Mouse (Mus musculus): Measurements from ENCODE around the gene Gm26938. TPM values are rescaled to one million over a fixed set of nuclear protein-coding genes. Genes with fewer than 3 reads are reported as not detected.

Gene Gm26938
- not detected in 2 replicates for polyA plus RNA-seq (2015; fragmentation: Nextera tagmentation; extraction: Ambion mirVana)

DNA sequence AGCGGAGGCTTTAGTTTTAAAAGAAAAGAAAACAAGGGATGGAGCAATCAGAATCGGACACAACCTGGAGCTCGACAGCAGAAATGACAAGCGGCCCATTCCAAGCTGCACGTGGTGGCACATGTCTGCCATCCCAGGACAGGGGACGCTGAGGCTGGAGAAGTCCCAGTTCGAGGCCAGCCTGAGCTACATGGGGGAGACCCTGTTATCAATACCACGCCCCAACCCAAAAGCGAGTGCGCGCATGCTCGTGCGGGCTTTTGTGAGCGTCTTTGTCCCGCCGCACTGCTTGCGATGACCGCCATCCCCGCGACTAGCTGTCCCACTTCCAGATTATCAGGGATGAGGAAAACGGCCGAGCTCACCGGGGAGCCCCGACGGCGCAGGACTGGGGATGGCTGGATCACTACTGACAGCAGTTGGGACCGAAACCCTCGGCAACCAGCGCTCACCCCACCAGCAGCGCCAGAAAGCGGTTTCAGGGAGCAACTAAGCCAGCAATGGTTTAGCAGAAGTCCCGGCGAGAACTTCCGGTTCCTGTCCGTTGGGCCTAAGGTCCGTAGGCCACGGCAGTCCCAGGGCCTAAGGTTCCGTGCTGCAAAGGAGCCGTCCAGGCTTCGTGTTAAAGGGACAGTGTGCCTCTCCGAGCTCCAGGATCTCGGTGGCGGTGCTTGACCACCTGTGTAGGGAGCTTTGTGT, at the start of gene Gm26938, which contains the start of gene Psmg3:
TSS of gene Gm26938 (minus strand) at position 51 of the 699 bp plus-strand sequence.
TSS of gene Psmg3 (minus strand) at position 529 of the 699 bp plus-strand sequence.
- Histone ChIP-seq H3K4me2 (ENCODE audit: low read depth, low read length) (peak within 1 kb of the TSS; percentile 88), H3K9ac (ENCODE audit: low read length) (peak within 1 kb of the TSS; percentile 91), H3K4me3 (ENCODE audit: low read length) (peak within 1 kb of the TSS; percentile 93), H3K27me3 (ENCODE audit: control insufficient read depth, insufficient read depth, low read length) (no peaks in the 10 kb centered on the region), H3K27ac (ENCODE audit: low read length) (peak within 1 kb of the TSS; percentile 63), H3K36me3 (ENCODE audit: control insufficient read depth, insufficient read depth) (peaks cover 14% of the 10 kb centered on the region), H3K4me1 (ENCODE audit: control insufficient read depth, insufficient read depth, low read length) (peaks cover 11% of the 10 kb centered on the region), H3K9me3 (replicated peaks; ENCODE audit: control insufficient read depth, low read length) (no peaks in the 10 kb centered on the region)
- peak; percentile 82 for ATAC-seq (replicated peaks; ENCODE audit: extremely low read depth, insufficient read depth, low FRiP score)
- WGBS = under 1% methylated on average over 43 of the region's 43 CpGs

DNA sequence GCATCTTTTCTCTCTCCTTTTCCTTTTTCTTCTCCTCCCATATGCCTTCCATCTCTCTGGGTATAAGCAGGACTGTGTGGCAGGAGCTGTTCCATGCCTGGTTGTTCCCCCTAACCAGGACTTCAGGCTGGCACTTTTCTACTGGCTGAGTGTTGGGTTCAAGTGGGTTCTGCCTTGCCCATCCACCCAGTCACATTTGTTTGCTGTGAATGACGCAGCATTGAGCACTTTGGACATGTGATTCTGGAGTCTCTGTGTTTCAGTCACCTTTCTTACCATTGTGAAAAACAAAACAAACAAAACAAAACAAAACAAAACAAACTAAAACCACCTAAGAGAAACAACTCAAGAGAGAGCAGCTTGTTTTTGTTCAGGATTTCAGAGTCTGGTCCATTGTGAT, 45.3 kb upstream of the Gm26938 start:
- H3K4me2 ChIP-seq (ENCODE audit: low read depth, low read length) = no peak overlapping the region
- H3K36me3 ChIP-seq (ENCODE audit: control insufficient read depth, insufficient read depth) = no peaks in the 10 kb centered on the region
- no peaks in the 10 kb centered on the region for H3K27me3 ChIP-seq (ENCODE audit: control insufficient read depth, insufficient read depth, low read length)
- no peak overlapping the region for H3K4me3 ChIP-seq (ENCODE audit: low read length)
- no peak for ATAC-seq (replicated peaks; ENCODE audit: extremely low read depth, insufficient read depth, low FRiP score)
- H3K9ac ChIP-seq (ENCODE audit: low read length) = no peak overlapping the region
- no peaks in the 10 kb centered on the region for H3K4me1 ChIP-seq (ENCODE audit: control insufficient read depth, insufficient read depth, low read length)
- 71% methylated on average over 1 of the region's 1 CpGs for WGBS
- no peaks in the 10 kb centered on the region for H3K9me3 ChIP-seq (replicated peaks; ENCODE audit: control insufficient read depth, low read length)
- H3K27ac ChIP-seq (ENCODE audit: low read length) = no peak overlapping the region

- no peak for ATAC-seq (replicated peaks; ENCODE audit: extremely low read depth, insufficient read depth, low FRiP score)
- Histone ChIP-seq H3K9ac (ENCODE audit: low read length) (no peak overlapping the region), H3K36me3 (ENCODE audit: control insufficient read depth, insufficient read depth) (no peaks in the 10 kb centered on the region), H3K4me3 (ENCODE audit: low read length) (no peak overlapping the region), H3K27ac (ENCODE audit: low read length) (no peak overlapping the region), H3K4me2 (ENCODE audit: low read depth, low read length) (no peak overlapping the region), H3K27me3 (ENCODE audit: control insufficient read depth, insufficient read depth, low read length) (no peaks in the 10 kb centered on the region), H3K9me3 (replicated peaks; ENCODE audit: control insufficient read depth, low read length) (no peaks in the 10 kb centered on the region), H3K4me1 (ENCODE audit: control insufficient read depth, insufficient read depth, low read length) (no peaks in the 10 kb centered on the region)
- WGBS = 12% methylated on average over 4 of the region's 4 CpGs
Observed at GRCm38 (mm10) chr5:139870886-139871285, 44.7 kb upstream of the Gm26938 start.

DNA sequence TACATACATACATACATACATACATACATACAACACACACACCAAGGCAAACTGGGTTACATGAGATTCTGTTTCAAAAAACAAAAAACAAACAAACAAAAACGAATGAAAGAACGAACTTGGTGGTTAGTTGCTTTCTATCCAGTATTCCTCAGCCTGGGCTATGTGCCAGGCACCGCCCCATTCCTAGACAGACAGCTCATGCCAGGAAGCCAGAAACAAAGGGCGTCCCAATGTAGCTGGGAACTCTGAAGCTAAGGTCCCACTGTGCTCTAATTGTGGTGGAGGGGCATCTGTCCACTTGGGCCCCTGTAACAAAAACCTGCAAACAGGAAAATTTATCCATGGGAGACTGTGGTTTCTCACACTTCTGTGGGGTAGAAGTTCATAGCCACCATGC, 36.6 kb upstream of the Gm26938 start:
- no peak overlapping the region for H3K27ac ChIP-seq (ENCODE audit: low read length)
- no peak overlapping the region for H3K4me3 ChIP-seq (ENCODE audit: low read length)
- no peaks in the 10 kb centered on the region for H3K9me3 ChIP-seq (replicated peaks; ENCODE audit: control insufficient read depth, low read length)
- ATAC-seq (replicated peaks; ENCODE audit: extremely low read depth, insufficient read depth, low FRiP score) = no peak
- 26% methylated on average over 4 of the region's 4 CpGs for WGBS
- H3K27me3 ChIP-seq (ENCODE audit: control insufficient read depth, insufficient read depth, low read length) = 0 out of 2 replicates have a peak, but pooled peaks cover 3% of the 10 kb centered on the region
- no peaks in the 10 kb centered on the region for H3K4me1 ChIP-seq (ENCODE audit: control insufficient read depth, insufficient read depth, low read length)
- no peak overlapping the region for H3K4me2 ChIP-seq (ENCODE audit: low read depth, low read length)
- H3K9ac ChIP-seq (ENCODE audit: low read length) = no peak overlapping the region
- no peaks in the 10 kb centered on the region for H3K36me3 ChIP-seq (ENCODE audit: control insufficient read depth, insufficient read depth)

DNA sequence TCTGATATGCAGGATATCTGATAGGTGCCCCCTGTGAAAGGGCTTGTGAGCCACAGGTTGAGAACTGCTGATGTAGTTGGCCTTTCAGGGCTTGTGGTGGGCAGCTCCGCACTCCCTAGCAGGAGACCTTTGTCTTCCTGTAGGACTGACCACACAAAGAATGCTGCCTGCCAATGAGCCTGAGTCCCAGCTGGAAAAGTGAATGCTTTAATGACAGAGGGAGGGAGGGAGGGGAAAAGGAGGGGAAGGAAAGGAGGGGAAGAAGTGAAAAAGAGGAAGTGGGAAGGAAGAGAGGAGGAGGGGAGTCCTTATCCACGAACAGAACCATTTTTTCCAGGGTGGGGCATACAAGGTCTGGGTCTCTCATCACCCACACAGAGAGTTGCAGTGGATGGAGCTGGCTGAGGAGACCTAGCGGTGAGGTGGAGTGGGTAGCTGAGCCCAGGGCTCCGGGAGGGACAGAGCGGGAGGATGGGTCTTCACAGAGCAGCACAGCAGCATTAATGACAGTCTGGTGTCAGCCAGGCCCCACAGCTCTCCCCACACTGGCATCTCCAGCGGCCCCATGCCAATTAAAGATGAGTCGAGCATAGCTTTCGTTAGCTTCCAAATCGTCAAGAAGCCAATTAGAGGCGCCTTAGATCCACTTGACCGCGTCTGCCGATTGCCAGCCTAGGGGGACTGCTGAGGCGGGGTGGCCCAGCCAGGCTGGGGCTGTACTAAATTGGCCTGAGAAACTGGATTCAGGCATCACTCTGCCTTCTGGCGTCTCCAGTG, 34.3 kb upstream of the Gm26938 start:
- ATAC-seq (replicated peaks; ENCODE audit: extremely low read depth, insufficient read depth, low FRiP score) = no peak
- Histone ChIP-seq H3K27me3 (ENCODE audit: control insufficient read depth, insufficient read depth, low read length) (0 out of 2 replicates have a peak, but pooled peaks cover 3% of the 10 kb centered on the region), H3K4me1 (ENCODE audit: control insufficient read depth, insufficient read depth, low read length) (no peaks in the 10 kb centered on the region), H3K36me3 (ENCODE audit: control insufficient read depth, insufficient read depth) (no peaks in the 10 kb centered on the region), H3K9ac (ENCODE audit: low read length) (no peak overlapping the region), H3K4me2 (ENCODE audit: low read depth, low read length) (no peak overlapping the region), H3K27ac (ENCODE audit: low read length) (no peak overlapping the region), H3K9me3 (replicated peaks; ENCODE audit: control insufficient read depth, low read length) (no peaks in the 10 kb centered on the region), H3K4me3 (ENCODE audit: low read length) (no peak overlapping the region)
- 56% methylated on average over 15 of the region's 15 CpGs for WGBS

DNA sequence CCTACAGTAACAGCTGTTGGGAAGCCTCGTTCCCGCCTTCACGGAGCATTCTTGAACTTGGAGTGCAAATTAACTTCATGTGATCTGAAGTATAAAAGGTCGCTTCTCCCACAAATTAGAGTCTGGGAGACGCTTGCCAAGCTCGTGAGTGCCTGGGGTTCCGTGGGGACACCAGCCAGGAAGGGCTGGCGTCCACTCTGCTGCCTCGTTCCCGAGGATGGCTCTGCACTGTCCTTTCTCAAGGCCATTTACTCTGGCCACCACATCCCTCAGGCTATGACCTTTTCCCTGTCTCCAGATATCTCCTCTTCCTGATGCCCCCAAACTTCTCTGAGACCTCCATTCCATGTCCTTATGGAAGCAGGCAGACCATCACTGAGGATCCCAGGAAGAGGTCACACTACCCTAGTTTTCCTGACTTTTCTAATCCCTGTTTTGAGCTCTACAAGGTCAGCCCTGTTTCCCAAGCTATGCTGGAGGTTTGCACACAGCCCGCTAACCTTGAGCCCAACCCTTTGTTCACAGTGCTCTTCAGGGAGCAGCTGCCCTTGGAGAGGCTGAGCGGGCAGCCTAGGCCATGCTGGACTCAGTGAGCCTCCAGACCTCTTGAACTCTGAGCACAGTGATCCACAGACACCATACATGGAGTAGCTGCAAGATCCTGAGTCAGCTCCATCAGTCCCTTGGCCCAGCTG, 23.6 kb upstream of the Gm26938 start:
- H3K4me2 ChIP-seq (ENCODE audit: low read depth, low read length) = no peak overlapping the region
- ATAC-seq (replicated peaks; ENCODE audit: extremely low read depth, insufficient read depth, low FRiP score) = no peak
- H3K4me3 ChIP-seq (ENCODE audit: low read length) = no peak overlapping the region
- H3K4me1 ChIP-seq (ENCODE audit: control insufficient read depth, insufficient read depth, low read length) = no peaks in the 10 kb centered on the region
- no peak overlapping the region for H3K9ac ChIP-seq (ENCODE audit: low read length)
- no peaks in the 10 kb centered on the region for H3K36me3 ChIP-seq (ENCODE audit: control insufficient read depth, insufficient read depth)
- H3K9me3 ChIP-seq (replicated peaks; ENCODE audit: control insufficient read depth, low read length) = peaks cover 5% of the 10 kb centered on the region
- no peak overlapping the region for H3K27ac ChIP-seq (ENCODE audit: low read length)
- peaks cover 5% of the 10 kb centered on the region for H3K27me3 ChIP-seq (ENCODE audit: control insufficient read depth, insufficient read depth, low read length)
- 72% methylated on average over 12 of the region's 12 CpGs for WGBS

- WGBS = 43% methylated on average over 3 of the region's 3 CpGs
- no peak for ATAC-seq (replicated peaks; ENCODE audit: extremely low read depth, insufficient read depth, low FRiP score)
- H3K4me3 ChIP-seq (ENCODE audit: low read length) = no peak overlapping the region
- no peak overlapping the region for H3K4me2 ChIP-seq (ENCODE audit: low read depth, low read length)
- H3K27me3 ChIP-seq (ENCODE audit: control insufficient read depth, insufficient read depth, low read length) = peaks cover 3% of the 10 kb centered on the region; the same call in 1 of the 2 replicates
- no peak overlapping the region for H3K9ac ChIP-seq (ENCODE audit: low read length)
- no peaks in the 10 kb centered on the region for H3K4me1 ChIP-seq (ENCODE audit: control insufficient read depth, insufficient read depth, low read length)
- no peaks in the 10 kb centered on the region for H3K36me3 ChIP-seq (ENCODE audit: control insufficient read depth, insufficient read depth)
- no peak overlapping the region for H3K27ac ChIP-seq (ENCODE audit: low read length)
- H3K9me3 ChIP-seq (replicated peaks; ENCODE audit: control insufficient read depth, low read length) = peaks cover 3% of the 10 kb centered on the region
Observed at GRCm38 (mm10) chr5:139839142-139839541, 12.9 kb upstream of the Gm26938 start.

GRCm38 (mm10) chr5:139838476-139838892, 12.3 kb upstream of the Gm26938 start:
- ATAC-seq (replicated peaks; ENCODE audit: extremely low read depth, insufficient read depth, low FRiP score) = 0 out of 2 replicates have a peak, but pooled peaks have one; percentile 14
- H3K9ac ChIP-seq (ENCODE audit: low read length) = no peak overlapping the region
- H3K4me3 ChIP-seq (ENCODE audit: low read length) = no peak overlapping the region
- H3K4me1 ChIP-seq (ENCODE audit: control insufficient read depth, insufficient read depth, low read length) = no peaks in the 10 kb centered on the region
- H3K4me2 ChIP-seq (ENCODE audit: low read depth, low read length) = no peak overlapping the region
- H3K9me3 ChIP-seq (replicated peaks; ENCODE audit: control insufficient read depth, low read length) = no peaks in the 10 kb centered on the region
- no peaks in the 10 kb centered on the region for H3K36me3 ChIP-seq (ENCODE audit: control insufficient read depth, insufficient read depth)
- peaks cover 3% of the 10 kb centered on the region; the same call in 1 of the 2 replicates for H3K27me3 ChIP-seq (ENCODE audit: control insufficient read depth, insufficient read depth, low read length)
- no peak overlapping the region for H3K27ac ChIP-seq (ENCODE audit: low read length)
- WGBS = 15% methylated on average over 2 of the region's 2 CpGs
